Mouse (Mus musculus) liver, adult 2 months (tissue): ENCODE data around the gene Dpt. TPM values are rescaled to one million over a fixed set of nuclear protein-coding genes. Genes with fewer than 3 reads are reported as not detected.
A peak's percentile ranks its signal among the peaks of the same experiment; 100 is the strongest.

Source experiments
- DNase-seq: peaks from one replicate; pipeline ENCODE4 v3.0.0-alpha.2; 2011; ENCODE audit warnings: low read depth, low spot score; ENCODE audit errors: extremely low read depth
- H3K27ac ChIP-seq: fragments of 200-500 bp; replicated peaks from 2 replicates; pipeline ENCODE4 v1.5.1; 2012; ENCODE audit warnings: low read depth, mild to moderate bottlenecking, control low read depth, inconsistent platforms, low read length; ENCODE audit not compliant: insufficient read depth
- H3K27me3 ChIP-seq: fragments of 200-500 bp; 2 replicates; pipeline ENCODE4 v1.6.1; 2012; ENCODE audit warnings: mild to moderate bottlenecking, moderate library complexity, low read length, inconsistent platforms; ENCODE audit not compliant: control insufficient read depth, insufficient read depth
- H3K36me3 ChIP-seq: fragments of 200-500 bp; 2 replicates; pipeline ENCODE4 v1.6.1; 2012; ENCODE audit warnings: low read length, inconsistent platforms; ENCODE audit not compliant: control insufficient read depth, insufficient read depth
- H3K4me1 ChIP-seq: fragments of 200-500 bp; 2 replicates; pipeline ENCODE4 v1.6.1; 2011; ENCODE audit warnings: low read length; ENCODE audit not compliant: control insufficient read depth, insufficient read depth
- H3K4me3 ChIP-seq: fragments of 200-500 bp; 2 replicates; pipeline ENCODE4 v1.5.1; 2011; ENCODE audit warnings: low read depth, mild to moderate bottlenecking, control low read depth, low read length, moderate library complexity; ENCODE audit not compliant: insufficient read depth
- H3K79me2 ChIP-seq: fragments of 200-500 bp; 2 replicates; pipeline ENCODE4 v1.6.1; 2012; ENCODE audit warnings: inconsistent platforms, mild to moderate bottlenecking, low read length, moderate library complexity; ENCODE audit not compliant: control insufficient read depth, insufficient read depth
- H3K9ac ChIP-seq: fragments of 200-500 bp; 2 replicates; pipeline ENCODE4 v1.6.1; 2012; ENCODE audit warnings: low read depth, mild to moderate bottlenecking, control low read depth, inconsistent platforms, low read length
- CTCF ChIP-seq: fragments of 200-500 bp; IDR thresholded peaks from 2 replicates; pipeline ENCODE4 v1.5.1; 2011; ENCODE audit warnings: low read depth, low read length, control low read depth
- POLR2A ChIP-seq: fragments of 200-500 bp; IDR thresholded peaks from 2 replicates; pipeline ENCODE4 v1.6.1; 2011; ENCODE audit warnings: low read length, control low read depth; ENCODE audit not compliant: insufficient read depth; ENCODE audit errors: extremely low read depth
- WGBS: fragments of 180-500 bp; shearing (Covaris S2); methylation state at CpG from one replicate; pipeline ENCODE4 v1.1.7; 2018; 5-methylcytosine and 5-hydroxymethylcytosine counted together
- polyA plus RNA-seq: library from polyadenylated mRNA; depleted of rRNA; stranded (reverse); fragments of >200 nt; gene quantifications from 2 replicates; pipeline ENCODE4 v1.2.3, GENCODE M21; 2012; rRNA removed
- total RNA-seq: library from RNA; depleted of rRNA; stranded (reverse); fragments of >200 nt; gene quantifications from 2 replicates; pipeline ENCODE4 v1.2.3, GENCODE M21; 2014; rRNA removed

Gene Dpt
- total and polyA plus RNA-seq, 2 experiments: 2.5 to 5.2 TPM

- DNase-seq: no peak
- Histone ChIP-seq H3K36me3 (no peaks in the 10 kb centered on the region), H3K79me2 (no peaks in the 10 kb centered on the region), H3K27me3 (no peaks in the 10 kb centered on the region), H3K27ac (no peak overlapping the region), H3K4me1 (no peaks in the 10 kb centered on the region), H3K4me3 (no peak overlapping the region), H3K9ac (no peak overlapping the region)
- WGBS: 83% methylated on average over 11 of the region's 11 CpGs
- TF ChIP-seq CTCF (no peak), POLR2A (no peak)
These were observed 63.5 kb downstream of the Dpt start for GRCm38 (mm10) chr1:164859952-164860351.

DNA sequence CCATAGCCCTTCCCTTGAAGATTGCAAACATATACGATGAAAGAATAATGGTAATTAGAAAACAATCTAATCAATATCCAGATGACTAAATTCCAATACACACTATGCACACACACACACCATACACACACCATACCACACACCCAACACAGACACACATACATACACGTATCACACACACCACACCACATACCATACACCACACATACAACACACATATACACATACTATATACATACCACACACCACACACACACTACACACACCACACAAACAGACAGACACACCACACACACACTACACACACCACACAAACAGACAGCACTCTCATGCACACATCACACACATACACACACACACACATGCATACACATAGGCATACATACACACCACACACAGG, 64.3 kb downstream of the Dpt start:
- TF ChIP-seq POLR2A (no peak), CTCF (no peak)
- 88% methylated on average over 2 of the region's 2 CpGs for WGBS

DNA sequence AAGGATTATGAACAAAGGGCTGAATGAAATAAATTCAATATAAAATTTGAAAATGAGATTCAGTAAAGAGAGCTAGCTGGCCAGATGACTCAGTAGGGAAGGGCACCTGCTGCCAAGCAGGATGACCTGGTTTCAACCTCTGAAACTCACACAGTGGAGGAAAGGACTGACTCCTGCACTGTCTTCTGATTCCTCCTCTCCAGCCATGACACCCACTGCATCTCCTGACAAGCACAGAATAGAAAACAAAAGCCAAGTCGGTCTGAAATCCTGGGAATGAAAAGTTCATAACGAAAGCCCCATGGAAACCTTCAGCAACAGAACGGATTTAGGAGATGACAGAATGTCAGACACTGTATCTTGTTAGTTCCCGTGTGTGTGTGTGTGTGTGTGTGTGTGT, 65.1 kb downstream of the Dpt start:
- WGBS: 85% methylated on average over 4 of the region's 4 CpGs
- Histone ChIP-seq H3K36me3 (no peaks in the 10 kb centered on the region), H3K27ac (no peak overlapping the region), H3K79me2 (no peaks in the 10 kb centered on the region), H3K4me1 (no peaks in the 10 kb centered on the region), H3K4me3 (no peak overlapping the region), H3K9ac (no peak overlapping the region), H3K27me3 (no peaks in the 10 kb centered on the region)
- no peak for DNase-seq
- no peak for TF ChIP-seq POLR2A
- no peak for TF ChIP-seq CTCF

More for the DNA sequence above, 64.3 kb downstream of the Dpt start:
- Histone ChIP-seq H3K4me3 (no peak overlapping the region), H3K27ac (no peak overlapping the region), H3K9ac (no peak overlapping the region), H3K79me2 (no peaks in the 10 kb centered on the region), H3K36me3 (no peaks in the 10 kb centered on the region), H3K4me1 (no peaks in the 10 kb centered on the region), H3K27me3 (no peaks in the 10 kb centered on the region)
- DNase-seq: no peak

DNA sequence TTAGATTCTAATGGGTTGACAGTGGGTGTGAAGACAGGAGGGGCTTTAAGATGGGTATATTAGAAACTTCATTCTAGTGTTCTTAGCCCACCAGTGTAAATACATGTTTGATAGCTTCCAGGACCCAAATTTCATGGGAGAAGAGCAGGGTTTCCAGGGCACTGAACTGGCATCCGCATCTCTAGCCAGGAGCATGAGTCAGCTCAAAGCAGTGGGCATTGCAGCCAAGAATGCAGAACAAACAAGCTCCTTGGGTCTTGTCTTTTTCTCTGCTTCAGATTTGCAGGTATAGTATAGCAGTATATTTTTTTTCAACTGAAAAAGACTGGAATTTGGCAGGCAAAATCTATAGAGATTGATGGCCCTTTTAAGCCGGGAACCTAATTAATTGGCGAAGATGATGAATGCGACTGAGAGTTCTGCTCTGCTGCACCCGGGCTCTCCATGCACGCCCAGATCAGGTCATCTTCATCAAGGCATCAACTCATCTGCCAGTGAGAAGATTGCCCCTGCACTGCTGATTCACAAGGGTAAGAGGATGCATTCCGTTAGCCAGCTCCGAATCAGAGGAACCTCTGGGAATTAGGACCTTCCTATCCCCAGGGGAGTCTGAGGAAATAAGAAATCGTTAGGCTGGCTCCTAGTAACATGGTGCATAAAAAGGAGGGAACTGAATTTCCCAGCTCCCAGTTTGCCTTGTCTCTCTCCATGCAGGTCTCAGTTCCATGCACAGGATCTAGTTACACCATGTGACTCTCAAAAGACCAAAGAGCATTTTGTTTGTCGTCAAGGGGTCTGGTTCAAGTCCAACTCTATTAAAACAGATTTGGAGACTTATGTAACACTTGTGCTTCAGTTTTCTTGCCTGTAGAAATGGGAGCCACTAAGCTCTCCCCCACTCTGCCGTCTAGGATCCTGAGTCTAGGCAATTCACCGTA, 66.8 kb downstream of the Dpt start:
- Histone ChIP-seq H3K36me3 (no peaks in the 10 kb centered on the region), H3K4me1 (no peaks in the 10 kb centered on the region), H3K4me3 (no peak overlapping the region), H3K79me2 (no peaks in the 10 kb centered on the region), H3K9ac (no peak overlapping the region), H3K27ac (no peak overlapping the region), H3K27me3 (no peaks in the 10 kb centered on the region)
- TF ChIP-seq POLR2A (no peak), CTCF (no peak)
- WGBS: 79% methylated on average over 12 of the region's 12 CpGs
- DNase-seq: peak; percentile 46

- Histone ChIP-seq H3K4me1 (no peaks in the 10 kb centered on the region), H3K4me3 (no peak overlapping the region), H3K27ac (no peak overlapping the region), H3K79me2 (no peaks in the 10 kb centered on the region), H3K9ac (no peak overlapping the region), H3K36me3 (no peaks in the 10 kb centered on the region), H3K27me3 (no peaks in the 10 kb centered on the region)
- 94% methylated on average over 3 of the region's 3 CpGs for WGBS
- DNase-seq: no peak
- TF ChIP-seq POLR2A (no peak), CTCF (no peak)
These were observed 68.2 kb downstream of the Dpt start for GRCm38 (mm10) chr1:164864666-164865065.

GRCm38 (mm10) chr1:164870694-164871093, 74.2 kb downstream of the Dpt start:
- no peaks in the 10 kb centered on the region for H3K4me1 ChIP-seq
- H3K79me2 ChIP-seq: no peaks in the 10 kb centered on the region
- DNase-seq: peak; percentile 13
- H3K9ac ChIP-seq: no peak overlapping the region
- H3K4me3 ChIP-seq: no peak overlapping the region
- H3K36me3 ChIP-seq: no peaks in the 10 kb centered on the region
- TF ChIP-seq POLR2A (no peak), CTCF (peak; percentile 58)
- no peak overlapping the region for H3K27ac ChIP-seq
- H3K27me3 ChIP-seq: no peaks in the 10 kb centered on the region
- WGBS: 60% methylated on average over 7 of the region's 7 CpGs

Other genes with a start within 250 kb of the Dpt start
- 0.34 and 0.65 TPM in 2 replicates for gene Xcl1, start 138.9 kb downstream of the Dpt start, total RNA-seq
- 0.30 and 0.89 TPM in 2 replicates for gene Xcl1, start 138.9 kb downstream of the Dpt start, polyA plus RNA-seq